Comparison of ENCODE assay signal across 8 mouse cellular contexts in genomic region chr13:41643798-41644197, GRCm38 (mm10). TPM values are rescaled to one million over a fixed set of nuclear protein-coding genes. Genes with fewer than 3 reads are reported as not detected.
A peak's percentile ranks its signal among the peaks of the same experiment; 100 is the strongest.
DNase-seq lines count a peak whose midpoint lies in the region; ATAC-seq lines count a peak whose summit lies in the region.

No protein-coding gene starts in this region.

- no peak overlapping the region for H3K27ac ChIP-seq in forebrain, embryonic 13.5 days
- no peak overlapping the region for H3K27ac ChIP-seq in forebrain, embryonic 11.5 days (ENCODE audit: low read depth, low read length)
- H3K27ac ChIP-seq in lung, embryonic 16.5 days (ENCODE audit: low read length) = peak overlapping the region; percentile 73
- H3K27ac ChIP-seq in hindbrain, embryonic 12.5 days = no peak overlapping the region

- H3K27me3 ChIP-seq in forebrain, embryonic 13.5 days = no peaks in the 10 kb centered on the region
- no peaks in the 10 kb centered on the region for H3K27me3 ChIP-seq in forebrain, embryonic 11.5 days (ENCODE audit: control insufficient read depth, insufficient read depth, low read length)
- H3K27me3 ChIP-seq in lung, embryonic 16.5 days (ENCODE audit: control insufficient read depth, insufficient read depth, low read depth, low read length) = no peaks in the 10 kb centered on the region
- H3K27me3 ChIP-seq in hindbrain, embryonic 12.5 days = no peaks in the 10 kb centered on the region

- WGBS in forebrain, embryonic 13.5 days = 75% methylated on average over 7 of the region's 7 CpGs
- WGBS in forebrain, embryonic 11.5 days = 72% methylated on average over 7 of the region's 7 CpGs
- 24% methylated on average over 7 of the region's 7 CpGs for WGBS in lung, embryonic 16.5 days
- WGBS in hindbrain, embryonic 12.5 days = 59% methylated on average over 7 of the region's 7 CpGs

- no peaks in the 10 kb centered on the region for H3K9me3 ChIP-seq in forebrain, embryonic 13.5 days (replicated peaks)
- H3K9me3 ChIP-seq in forebrain, embryonic 11.5 days (ENCODE audit: control insufficient read depth, low read length) = no peaks in the 10 kb centered on the region
- H3K9me3 ChIP-seq in lung, embryonic 16.5 days (ENCODE audit: control insufficient read depth, low read length) = no peaks in the 10 kb centered on the region
- no peaks in the 10 kb centered on the region for H3K9me3 ChIP-seq in hindbrain, embryonic 12.5 days (replicated peaks)

- DNase-seq in forebrain, embryonic 11.5 days (ENCODE audit: low spot score) = no peak
- DNase-seq in adrenal gland, postnatal 14 days = peak; percentile 27
- peak; percentile 72 to 83 for DNase-seq in heart, postnatal 10 days

- no peak overlapping the region for H3K9ac ChIP-seq in forebrain, embryonic 13.5 days
- H3K9ac ChIP-seq in forebrain, embryonic 11.5 days (ENCODE audit: low read length) = no peak overlapping the region
- no peak overlapping the region for H3K9ac ChIP-seq in lung, embryonic 16.5 days (ENCODE audit: low read length)
- no peak overlapping the region for H3K9ac ChIP-seq in hindbrain, embryonic 12.5 days

- no peaks in the 10 kb centered on the region for H3K36me3 ChIP-seq in forebrain, embryonic 13.5 days (ENCODE audit: poor library complexity, severe bottlenecking)
- H3K36me3 ChIP-seq in forebrain, embryonic 11.5 days (ENCODE audit: control insufficient read depth, insufficient read depth, low read length) = no peaks in the 10 kb centered on the region
- no peaks in the 10 kb centered on the region for H3K36me3 ChIP-seq in lung, embryonic 16.5 days (ENCODE audit: control insufficient read depth, insufficient read depth, low read length)
- no peaks in the 10 kb centered on the region for H3K36me3 ChIP-seq in hindbrain, embryonic 12.5 days

- ATAC-seq in forebrain, embryonic 13.5 days = peak; percentile 12; the same call in 1 of the 2 replicates
- ATAC-seq in forebrain, embryonic 11.5 days (replicated peaks; ENCODE audit: low FRiP score) = no peak
- peak; percentile 87 for ATAC-seq in lung, embryonic 16.5 days (ENCODE audit: low read depth)
- no peak for ATAC-seq in erythroid progenitor cell, adult 5-6 weeks (replicated peaks; ENCODE audit: low FRiP score, poor library complexity, severe bottlenecking)
- ATAC-seq in hindbrain, embryonic 12.5 days (ENCODE audit: low FRiP score) = no peak
- no peak for ATAC-seq in megakaryocyte, adult 5-6 weeks (ENCODE audit: poor library complexity, severe bottlenecking)

- H3K4me1 ChIP-seq in forebrain, embryonic 13.5 days = peaks cover 13% of the 10 kb centered on the region
- H3K4me1 ChIP-seq in forebrain, embryonic 11.5 days (replicated peaks; ENCODE audit: control insufficient read depth, insufficient read depth, low read length) = 0 out of 2 replicates have a peak, but pooled peaks cover 3% of the 10 kb centered on the region
- H3K4me1 ChIP-seq in lung, embryonic 16.5 days (replicated peaks; ENCODE audit: control insufficient read depth, insufficient read depth, low read length) = peaks cover 20% of the 10 kb centered on the region
- peaks cover 15% of the 10 kb centered on the region for H3K4me1 ChIP-seq in hindbrain, embryonic 12.5 days

- no peak overlapping the region for H3K4me3 ChIP-seq in forebrain, embryonic 13.5 days
- H3K4me3 ChIP-seq in forebrain, embryonic 11.5 days (ENCODE audit: low read depth, low read length) = no peak overlapping the region
- no peak overlapping the region for H3K4me3 ChIP-seq in lung, embryonic 16.5 days (ENCODE audit: low read length)
- no peak overlapping the region for H3K4me3 ChIP-seq in hindbrain, embryonic 12.5 days

- H3K4me2 ChIP-seq in forebrain, embryonic 13.5 days = no peak overlapping the region
- no peak overlapping the region for H3K4me2 ChIP-seq in forebrain, embryonic 11.5 days (ENCODE audit: low read depth, low read length, severe bottlenecking)
- no peak overlapping the region for H3K4me2 ChIP-seq in lung, embryonic 16.5 days (ENCODE audit: low read depth, low read length)
- H3K4me2 ChIP-seq in hindbrain, embryonic 12.5 days (replicated peaks) = no peak overlapping the region

- intact Hi-C loops in heart, postnatal 10 days (cut with DNase I) = loop anchor here (1.0 to 10.0 kb wide), 8 partner anchors 61 to 1179 kb away; partner anchors contain the start of gene Edn1

RNA-seq across cellular contexts. Expression of gene Tmem170b, which starts 38.1 kb away (rescaled TPM):
- polyA plus RNA-seq in forebrain, embryonic 13.5 days (2015; fragmentation: Nextera tagmentation; extraction: Ambion mirVana) = 28.0 and 31.1 TPM in 2 replicates
- polyA plus RNA-seq in forebrain, embryonic 11.5 days (2014; fragmentation: Nextera tagmentation; extraction: Ambion mirVana) = 22.4 and 24.1 TPM in 2 replicates
- 21.9 and 22.8 TPM in 2 replicates for total RNA-seq in adrenal gland, postnatal 14 days (2021)
- 10 to 100 TPM; 18.6 to 18.8 TPM for total RNA-seq in heart, postnatal 10 days (2021)
- polyA plus RNA-seq in lung, embryonic 16.5 days (2015; fragmentation: Nextera tagmentation; extraction: Ambion mirVana) = 11.0 and 11.1 TPM in 2 replicates
- 9.4 and 10.5 TPM in 2 replicates for total RNA-seq in erythroid progenitor cell, adult 5-6 weeks (2015; ENCODE audit: low replicate concordance)
- 7.4 and 7.6 TPM in 2 replicates for total RNA-seq in erythroid progenitor cell, adult 5-6 weeks (2017; ENCODE audit: low replicate concordance)
- 26.1 and 26.2 TPM in 2 replicates for polyA plus RNA-seq in hindbrain, embryonic 12.5 days (2016; fragmentation: Nextera tagmentation; extraction: Ambion mirVana)
- 34.9 and 41.4 TPM in 2 replicates for total RNA-seq in megakaryocyte, adult 5-6 weeks (2015)
- 26.7 and 31.3 TPM in 2 replicates for total RNA-seq in megakaryocyte, adult 5-6 weeks (2017)

Comparison
In these comparisons a context has a peak if more than half of its experiments do, and no peak if none do; other contexts are left out.
1. ATAC-seq: peak in forebrain, embryonic 13.5 days (single experiment) and lung, embryonic 16.5 days (single experiment); none in forebrain, embryonic 11.5 days (single experiment), erythroid progenitor cell, adult 5-6 weeks (single experiment), hindbrain, embryonic 12.5 days (single experiment) and megakaryocyte, adult 5-6 weeks (single experiment).